Mouse (Mus musculus) inflammation-experienced regulatory T-cells, adult 16 weeks (primary cell): Measurements from ENCODE around the gene Zfp697. TPM values are rescaled to one million over a fixed set of nuclear protein-coding genes. Genes with fewer than 3 reads are reported as not detected.

ENCODE experiments used
- polyA plus RNA-seq: library from polyadenylated mRNA; unstranded; fragments of 100-300 nt; shearing (Covaris generic); gene quantifications from one replicate; pipeline ENCODE4 v1.2.1, GENCODE M21; 2017

Zfp697 gene
- not detected for polyA plus RNA-seq

DNA sequence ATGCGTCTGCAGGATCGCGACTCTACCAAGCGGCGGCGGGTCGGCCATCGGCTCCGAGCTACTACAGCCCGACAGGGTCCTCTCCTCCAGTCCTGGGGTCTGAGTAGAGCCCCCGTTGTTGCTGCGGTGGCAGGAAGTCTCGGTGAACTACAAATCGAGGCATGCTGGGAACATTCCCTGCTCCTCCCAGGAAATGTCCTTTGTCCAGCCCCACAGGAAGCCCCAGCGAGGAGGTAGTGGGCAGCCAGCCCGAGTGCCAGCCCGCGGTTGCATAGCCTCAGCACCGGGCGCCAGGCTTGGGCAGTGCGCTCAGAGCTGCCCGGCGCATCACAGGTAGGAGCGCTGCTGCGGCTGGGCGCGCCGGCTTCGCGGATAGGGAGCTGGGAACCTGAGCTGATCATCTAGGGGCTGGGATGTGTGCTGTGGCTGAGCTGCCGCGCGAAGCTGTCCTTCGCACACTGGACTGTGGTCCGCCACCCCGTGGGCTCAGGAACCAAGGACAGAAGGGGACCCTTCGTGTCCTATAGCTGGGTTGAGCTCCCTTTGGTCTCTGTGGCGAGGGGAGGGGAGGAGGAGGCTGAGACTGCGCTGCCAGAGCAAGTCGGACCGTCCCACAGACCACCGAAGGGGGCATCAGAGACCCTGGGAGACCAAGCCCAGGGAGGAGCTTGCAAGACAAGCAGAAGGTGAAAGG, at the start of gene Zfp697:
Gene Zfp697, plus strand, starts transcription at position 216 of the 694 bp plus-strand sequence.

DNA sequence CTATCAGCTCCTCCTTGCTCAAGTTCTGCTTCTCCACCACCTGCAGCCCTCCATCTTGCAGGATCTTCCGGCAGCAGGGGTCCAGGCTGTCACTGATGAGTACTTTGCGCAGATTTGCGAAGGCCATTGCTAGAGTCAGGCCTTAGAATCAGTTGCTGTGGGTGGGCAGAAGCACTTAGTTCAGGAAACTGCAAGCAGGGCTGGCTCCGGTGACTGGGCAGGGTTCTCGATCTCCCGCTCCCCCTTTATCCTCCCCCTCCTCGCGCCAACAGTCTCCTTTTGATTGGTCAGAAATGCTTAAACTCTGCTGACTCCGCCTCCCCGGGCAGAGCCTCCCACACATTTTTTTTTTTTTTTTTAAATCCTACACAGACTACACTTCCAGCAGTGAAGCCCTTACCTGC, 42.6 kb upstream of the Zfp697 start, which contains the start of gene Phgdh:
Gene Phgdh, minus strand, starts transcription at position 285 of the 404 bp plus-strand sequence.

DNA sequence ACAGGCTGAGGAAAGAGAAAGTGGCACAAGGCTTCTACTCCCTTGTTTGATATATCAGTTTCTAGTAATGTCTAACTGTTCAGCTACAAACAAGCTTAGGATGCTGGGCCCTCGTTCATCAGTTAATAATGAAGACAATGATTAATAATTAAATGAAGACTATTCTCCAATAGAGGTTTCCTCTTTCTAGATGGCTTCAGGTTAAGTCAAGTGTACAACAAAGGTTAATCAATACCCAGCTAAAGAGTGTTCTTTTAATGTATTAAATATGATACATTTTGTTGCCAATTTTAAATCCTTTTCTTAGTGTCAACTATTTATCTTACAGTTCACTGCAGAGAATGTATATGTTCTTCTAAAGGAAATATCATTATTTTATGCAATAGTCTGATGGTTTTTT, 74.8 kb downstream of the Zfp697 start, which contains the start of gene Gm4450:
Gene Gm4450, minus strand, starts transcription at position 101 of the 400 bp plus-strand sequence.

DNA sequence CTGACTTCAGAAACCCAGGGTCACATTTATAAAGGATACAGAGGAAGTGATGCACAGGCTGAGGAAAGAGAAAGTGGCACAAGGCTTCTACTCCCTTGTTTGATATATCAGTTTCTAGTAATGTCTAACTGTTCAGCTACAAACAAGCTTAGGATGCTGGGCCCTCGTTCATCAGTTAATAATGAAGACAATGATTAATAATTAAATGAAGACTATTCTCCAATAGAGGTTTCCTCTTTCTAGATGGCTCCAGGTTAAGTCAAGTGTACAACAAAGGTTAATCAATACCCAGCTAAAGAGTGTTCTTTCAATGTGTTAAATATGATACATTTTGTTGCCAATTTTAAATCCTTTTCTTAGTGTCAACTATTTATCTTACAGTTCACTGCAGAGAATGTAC, 128.2 kb downstream of the Zfp697 start, which contains the start of gene Hsd3b4:
Gene Hsd3b4, minus strand, starts transcription at position 101 of the 400 bp plus-strand sequence.

DNA sequence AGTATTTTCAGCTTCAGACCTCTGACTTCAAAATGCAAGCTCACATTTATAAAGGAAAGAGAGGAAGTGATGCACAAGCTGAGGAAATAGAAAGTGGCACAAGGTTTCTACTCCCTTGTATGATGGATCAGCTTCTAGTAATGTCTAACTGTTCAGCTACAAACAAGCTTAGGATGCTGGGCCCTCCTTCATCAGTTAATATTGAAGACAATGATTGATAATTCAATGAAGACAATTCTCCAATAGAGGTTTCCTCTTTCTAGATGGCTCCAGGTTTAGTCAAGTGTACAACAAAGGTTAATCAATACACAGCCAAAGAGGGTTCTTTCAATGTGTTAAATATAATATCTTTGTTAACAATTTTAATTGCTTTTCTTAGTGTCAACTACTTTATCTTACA, 206.4 kb downstream of the Zfp697 start, which contains the start of gene Gm10681:
Gene Gm10681, minus strand, starts transcription at position 101 of the 400 bp plus-strand sequence.

DNA sequence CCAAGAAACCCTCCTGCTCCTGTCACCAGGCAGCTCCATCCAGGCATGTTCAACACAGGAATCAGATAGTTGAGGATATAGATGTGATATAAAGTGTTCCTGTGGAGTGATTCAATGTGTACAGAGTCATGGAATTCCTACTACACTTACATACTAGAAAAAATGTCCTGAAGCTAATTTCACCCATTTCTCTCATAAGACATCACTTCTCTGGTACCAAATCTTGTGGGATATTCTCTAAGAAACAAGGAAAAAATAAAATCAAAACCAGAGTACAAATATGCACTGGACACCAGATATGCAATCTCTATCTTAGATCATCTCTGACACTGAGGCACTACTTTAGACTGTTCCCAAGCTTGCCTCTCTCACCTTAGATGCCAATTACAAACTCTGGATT, 247.9 kb downstream of the Zfp697 start, which contains the start of gene Hsd3b5:
Gene Hsd3b5, minus strand, starts transcription at position 101 of the 400 bp plus-strand sequence.

DNA sequence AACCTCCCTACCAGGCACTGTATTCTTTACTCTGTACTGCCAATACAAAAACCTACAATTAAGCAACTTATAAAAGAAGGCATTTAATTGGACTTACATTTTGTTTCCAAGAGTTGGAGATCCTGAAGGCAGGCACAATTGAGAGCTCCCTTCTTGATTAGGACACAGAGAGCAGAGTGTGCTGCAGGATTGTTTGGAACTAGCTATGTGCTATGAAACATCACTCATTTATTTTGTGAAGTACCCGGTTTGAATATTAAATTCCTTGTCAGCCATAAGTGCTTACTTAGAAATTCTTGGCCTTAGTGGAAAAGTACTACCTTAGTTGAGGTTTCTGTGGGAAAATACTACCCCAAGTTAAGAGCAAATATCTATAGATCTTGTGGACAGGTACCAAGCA, 342.1 kb downstream of the Zfp697 start, which contains the start of gene Hsd3b2:
Gene Hsd3b2, minus strand, starts transcription at position 168 of the 400 bp plus-strand sequence.

Other genes starting within 250 kb of the Zfp697 start
- not detected for gene Adam30, start 221.8 kb upstream of the Zfp697 start, polyA plus RNA-seq
- not detected for gene Reg4, start 160.3 kb upstream of the Zfp697 start, polyA plus RNA-seq
- not detected for gene Hmgcs2, start 102.0 kb upstream of the Zfp697 start, polyA plus RNA-seq
- 167 TPM for gene Phgdh, start 42.5 kb upstream of the Zfp697 start, polyA plus RNA-seq
- not detected for gene Gm4450, start 74.7 kb downstream of the Zfp697 start, polyA plus RNA-seq
- not detected for gene Hsd3b4, start 128.1 kb downstream of the Zfp697 start, polyA plus RNA-seq
- not detected for gene Gm10681, start 206.3 kb downstream of the Zfp697 start, polyA plus RNA-seq
- gene Hsd3b5, start 247.8 kb downstream of the Zfp697 start, polyA plus RNA-seq: not detected